Mouse (Mus musculus) G1E (cell line): Measurements from ENCODE around the gene Baiap2.

Experiments
- CTCF ChIP-seq: IDR thresholded peaks from 2 replicates; pipeline ENCODE4 v1.5.1; 2012; ENCODE audit warnings: low read depth, low read length, inconsistent platforms, mixed read lengths
- GATA1 ChIP-seq: IDR thresholded peaks from 2 replicates; pipeline ENCODE4 v1.6.1; 2012; ENCODE audit warnings: borderline replicate concordance, low read length, inconsistent platforms, mixed read lengths
- GATA2 ChIP-seq: IDR thresholded peaks from 2 replicates; pipeline ENCODE4 v1.6.1; 2012; ENCODE audit warnings: low read depth, low read length, inconsistent platforms, borderline replicate concordance
- TAL1 ChIP-seq: conservative IDR thresholded peaks from 2 replicates; pipeline ENCODE4 v1.6.1; 2012; ENCODE audit warnings: low read depth, low read length, inconsistent platforms, mixed read lengths

GRCm38 (mm10) chr11:120011114-120011760 is 68.7 kb downstream of the Baiap2 start:
- TF ChIP-seq GATA2 (no peak), CTCF (no peak), GATA1 (no peak), TAL1 (no peak)
